Mouse (Mus musculus): ENCODE measurements around the gene Dhx35. TPM values are rescaled to one million over a fixed set of nuclear protein-coding genes. Genes with fewer than 3 reads are reported as not detected.

The Dhx35 gene
- total and polyA plus RNA-seq, 2 experiments from 2014 or later: 9.7 to 24.7 TPM

DNA sequence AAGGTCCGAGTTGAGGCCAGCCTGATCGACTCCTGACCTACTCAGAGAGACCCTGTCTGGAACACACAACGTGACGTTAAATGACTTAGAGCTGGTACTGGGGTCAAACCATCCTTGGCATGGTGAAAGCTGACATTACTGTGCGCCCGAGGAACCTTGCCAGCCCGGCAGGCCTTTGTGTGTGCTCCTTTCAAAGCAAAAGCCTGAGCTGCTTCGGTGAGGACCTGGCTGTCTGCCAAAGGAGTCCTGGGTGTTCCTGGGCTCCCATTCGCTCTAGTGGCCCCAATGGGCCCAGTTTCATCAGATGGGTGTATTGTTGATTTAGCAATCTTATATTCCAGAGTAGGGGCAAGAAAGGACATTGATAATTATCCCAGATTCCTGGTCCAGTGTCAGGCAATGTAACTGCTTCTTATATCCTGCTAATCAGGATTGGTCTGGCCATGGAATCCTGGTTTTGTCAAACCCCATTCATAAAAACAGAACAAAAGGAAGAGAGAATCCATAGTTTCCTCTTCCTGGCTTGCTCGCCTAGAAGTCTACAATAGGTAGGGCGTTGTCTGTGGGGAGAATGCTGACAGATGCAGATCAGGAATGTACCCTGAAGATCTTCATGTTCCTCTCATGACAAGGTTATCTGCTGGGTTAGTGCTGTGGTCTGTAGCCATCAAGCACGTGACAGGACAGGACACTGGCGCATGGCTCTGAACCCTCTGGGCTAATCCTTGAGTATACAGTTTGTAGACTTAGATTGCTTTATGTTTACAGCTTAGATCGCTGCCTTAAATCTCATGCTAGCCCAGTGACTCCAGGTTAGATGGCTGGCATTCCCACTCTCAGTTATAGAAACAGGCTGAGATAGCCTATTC, 7.4 kb upstream of the Dhx35 start:
- WGBS: 76% methylated on average over 14 of the region's 14 CpGs
- no peak for DNase-seq (ENCODE audit: low spot score)

DNA sequence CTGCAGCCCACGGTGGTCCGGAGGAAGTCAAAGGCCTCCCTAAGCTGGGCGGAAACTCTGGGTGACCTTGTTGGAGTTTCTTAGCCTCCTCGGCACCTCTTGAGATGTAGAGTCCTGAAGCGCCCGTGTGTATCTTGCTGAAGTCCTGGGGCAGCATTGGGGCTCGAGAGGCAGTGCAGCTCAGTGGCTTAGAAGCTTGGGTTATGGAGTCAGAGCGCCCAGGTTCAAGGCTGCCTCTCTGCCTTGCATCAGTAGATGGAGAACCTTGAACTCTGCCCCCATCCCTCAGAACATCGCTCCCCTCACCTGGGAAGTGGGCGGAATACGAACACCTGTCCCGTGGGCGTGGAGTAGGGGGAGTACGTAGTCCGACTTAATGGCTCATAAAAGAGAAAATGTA, 436 bp downstream of the Dhx35 start:
- WGBS: 11% methylated on average over 15 of the region's 15 CpGs
- Histone ChIP-seq H3K27ac (ENCODE audit: low read depth, low read length) (0 out of 2 replicates have a peak overlapping the region, but pooled peaks have one; percentile 1), H3K4me1 (ENCODE audit: insufficient read depth, low read length) (peaks cover 9% of the 10 kb centered on the region), H3K27me3 (ENCODE audit: insufficient read depth, low read length) (no peaks in the 10 kb centered on the region), H3K4me2 (ENCODE audit: low read depth, low read length, poor library complexity, severe bottlenecking) (peak overlapping the region; percentile 80), H3K9me3 (ENCODE audit: low read length) (no peaks in the 10 kb centered on the region), H3K36me3 (ENCODE audit: insufficient read depth, low read length) (no peaks in the 10 kb centered on the region), H3K9ac (replicated peaks; ENCODE audit: low read length, poor library complexity, severe bottlenecking) (peak overlapping the region; percentile 55), H3K4me3 (ENCODE audit: low read depth, low read length) (peak overlapping the region; percentile 57)
- no peak for DNase-seq (ENCODE audit: low spot score)
- ATAC-seq (ENCODE audit: low FRiP score): no peak
- no peak for TF ChIP-seq CTCF (IDR thresholded peaks at IDR 0.05)

More for the DNA sequence above, 7.4 kb upstream of the Dhx35 start:
- no peak for TF ChIP-seq CTCF (IDR thresholded peaks at IDR 0.05)
- no peaks in the 10 kb centered on the region for H3K27me3 ChIP-seq (ENCODE audit: insufficient read depth, low read length)
- no peak for ATAC-seq (ENCODE audit: low FRiP score)
- H3K4me1 ChIP-seq (ENCODE audit: insufficient read depth, low read length): no peaks in the 10 kb centered on the region
- no peaks in the 10 kb centered on the region for H3K9me3 ChIP-seq (ENCODE audit: low read length)
- no peak overlapping the region for H3K4me3 ChIP-seq (ENCODE audit: low read depth, low read length)
- H3K4me2 ChIP-seq (ENCODE audit: low read depth, low read length, poor library complexity, severe bottlenecking): no peak overlapping the region
- H3K36me3 ChIP-seq (ENCODE audit: insufficient read depth, low read length): no peaks in the 10 kb centered on the region
- no peak overlapping the region for H3K27ac ChIP-seq (ENCODE audit: low read depth, low read length)
- no peak overlapping the region for H3K9ac ChIP-seq (replicated peaks; ENCODE audit: low read length, poor library complexity, severe bottlenecking)

DNA sequence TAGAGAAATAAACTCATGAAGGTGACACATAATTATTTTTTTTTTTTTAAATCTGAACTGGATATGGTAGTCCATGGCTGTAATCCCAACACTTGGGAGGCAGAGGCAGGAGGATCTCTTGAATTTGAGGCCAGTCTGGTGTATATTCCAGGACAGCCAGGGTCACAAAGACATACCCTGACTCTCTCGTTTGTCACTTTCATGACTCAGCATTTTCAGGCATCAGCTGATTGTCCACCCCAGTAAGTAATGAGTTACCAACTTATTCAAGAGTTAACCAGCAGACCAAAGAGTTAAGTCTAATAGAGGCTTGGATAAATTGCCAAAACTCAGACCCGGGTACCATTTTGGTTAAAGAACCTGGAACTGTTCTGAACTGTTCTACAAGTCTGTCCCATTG, 1.3 kb downstream of the Dhx35 start:
- H3K36me3 ChIP-seq (ENCODE audit: insufficient read depth, low read length): no peaks in the 10 kb centered on the region
- DNase-seq (ENCODE audit: low spot score) (no peak), ATAC-seq (ENCODE audit: low FRiP score) (no peak)
- H3K4me3 ChIP-seq (ENCODE audit: low read depth, low read length): no peak overlapping the region
- 86% methylated on average over 2 of the region's 2 CpGs for whole genome bisulfite sequencing
- no peaks in the 10 kb centered on the region for H3K9me3 ChIP-seq (ENCODE audit: low read length)
- no peak overlapping the region for H3K9ac ChIP-seq (replicated peaks; ENCODE audit: low read length, poor library complexity, severe bottlenecking)
- H3K4me2 ChIP-seq (ENCODE audit: low read depth, low read length, poor library complexity, severe bottlenecking): no peak overlapping the region
- H3K27ac ChIP-seq (ENCODE audit: low read depth, low read length): no peak overlapping the region
- TF ChIP-seq CTCF (IDR thresholded peaks at IDR 0.05): no peak
- H3K4me1 ChIP-seq (ENCODE audit: insufficient read depth, low read length): peaks cover 9% of the 10 kb centered on the region
- no peaks in the 10 kb centered on the region for H3K27me3 ChIP-seq (ENCODE audit: insufficient read depth, low read length)

DNA sequence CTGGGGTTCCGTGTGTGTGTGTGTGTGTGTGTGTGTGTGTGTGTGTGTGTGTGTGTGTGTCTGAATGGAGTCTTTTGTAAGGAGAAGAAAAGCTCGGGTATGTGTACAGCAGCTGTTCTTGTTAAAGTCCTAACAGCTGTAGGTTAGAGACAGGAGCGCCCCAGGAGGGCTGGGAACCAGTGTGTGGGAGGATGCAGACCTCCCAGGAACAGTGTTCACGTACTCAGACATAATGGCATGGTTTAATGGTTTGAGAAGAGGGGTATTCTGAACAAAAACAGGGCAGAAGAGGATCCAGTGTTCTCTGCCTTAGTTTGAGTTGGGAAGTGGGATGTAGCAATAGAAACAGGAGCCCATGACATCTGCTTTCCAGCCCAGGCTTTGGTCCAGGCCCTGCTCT, 4.7 kb downstream of the Dhx35 start:
- H3K27ac ChIP-seq (ENCODE audit: low read depth, low read length): no peak overlapping the region
- no peak overlapping the region for H3K4me2 ChIP-seq (ENCODE audit: low read depth, low read length, poor library complexity, severe bottlenecking)
- H3K9ac ChIP-seq (replicated peaks; ENCODE audit: low read length, poor library complexity, severe bottlenecking): no peak overlapping the region
- DNase-seq (ENCODE audit: low spot score) (no peak), ATAC-seq (ENCODE audit: low FRiP score) (no peak)
- no peak overlapping the region for H3K4me3 ChIP-seq (ENCODE audit: low read depth, low read length)
- TF ChIP-seq CTCF (IDR thresholded peaks at IDR 0.05): no peak
- 30% methylated on average over 4 of the region's 4 CpGs for WGBS
- no peaks in the 10 kb centered on the region for H3K9me3 ChIP-seq (ENCODE audit: low read length)
- H3K36me3 ChIP-seq (ENCODE audit: insufficient read depth, low read length): peaks cover 16% of the 10 kb centered on the region
- no peaks in the 10 kb centered on the region for H3K4me1 ChIP-seq (ENCODE audit: insufficient read depth, low read length)
- H3K27me3 ChIP-seq (ENCODE audit: insufficient read depth, low read length): no peaks in the 10 kb centered on the region

DNA sequence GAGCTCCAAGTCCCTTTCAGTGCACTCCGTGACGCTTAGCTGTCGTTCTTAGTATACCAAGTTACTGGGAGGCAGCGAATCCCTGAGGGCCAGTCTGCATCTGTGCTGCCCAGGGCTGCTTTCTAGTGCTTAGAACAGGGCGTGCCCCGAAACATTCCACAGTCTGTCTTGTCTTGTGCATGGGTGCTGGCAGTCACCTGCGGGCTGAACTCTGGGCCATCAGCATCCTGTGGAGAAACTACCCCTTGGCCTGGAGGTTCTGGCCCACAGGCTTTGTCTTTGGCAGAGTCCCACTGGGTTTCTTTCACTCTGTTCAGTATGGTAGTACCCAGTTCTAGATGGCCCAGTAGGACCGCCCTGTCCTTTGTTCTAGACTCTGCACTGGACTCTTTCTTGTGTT, 6.2 kb downstream of the Dhx35 start:
- H3K27ac ChIP-seq (ENCODE audit: low read depth, low read length): no peak overlapping the region
- DNase-seq (ENCODE audit: low spot score): no peak
- H3K27me3 ChIP-seq (ENCODE audit: insufficient read depth, low read length): no peaks in the 10 kb centered on the region
- peaks cover 24% of the 10 kb centered on the region for H3K36me3 ChIP-seq (ENCODE audit: insufficient read depth, low read length)
- WGBS: 93% methylated on average over 8 of the region's 8 CpGs
- no peaks in the 10 kb centered on the region for H3K9me3 ChIP-seq (ENCODE audit: low read length)
- H3K4me3 ChIP-seq (ENCODE audit: low read depth, low read length): no peak overlapping the region
- H3K9ac ChIP-seq (replicated peaks; ENCODE audit: low read length, poor library complexity, severe bottlenecking): no peak overlapping the region
- no peak overlapping the region for H3K4me2 ChIP-seq (ENCODE audit: low read depth, low read length, poor library complexity, severe bottlenecking)
- no peaks in the 10 kb centered on the region for H3K4me1 ChIP-seq (ENCODE audit: insufficient read depth, low read length)
- no peak for ATAC-seq (ENCODE audit: low FRiP score)
- no peak for TF ChIP-seq CTCF (IDR thresholded peaks at IDR 0.05)

DNA sequence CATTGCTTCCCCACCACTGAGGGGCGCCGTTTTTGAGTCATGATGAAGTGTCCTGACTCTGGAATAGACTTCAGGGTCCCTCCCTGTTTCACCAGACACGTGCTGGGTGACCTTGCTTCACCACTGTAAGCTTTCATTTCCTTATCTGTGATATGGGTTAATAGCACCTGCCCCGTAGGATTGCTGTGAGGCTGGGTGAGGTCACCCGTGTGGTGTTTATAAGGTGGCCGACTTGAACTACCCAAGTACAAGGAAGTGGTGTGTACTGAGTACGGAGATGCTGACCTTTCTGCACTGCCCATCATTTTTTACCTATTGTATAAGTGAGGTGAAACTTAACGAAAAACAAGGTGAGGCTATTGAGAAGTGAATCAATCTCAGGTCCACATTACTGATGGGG, 9.0 kb downstream of the Dhx35 start:
- Histone ChIP-seq H3K4me1 (ENCODE audit: insufficient read depth, low read length) (no peaks in the 10 kb centered on the region), H3K9ac (replicated peaks; ENCODE audit: low read length, poor library complexity, severe bottlenecking) (no peak overlapping the region), H3K4me3 (ENCODE audit: low read depth, low read length) (no peak overlapping the region), H3K4me2 (ENCODE audit: low read depth, low read length, poor library complexity, severe bottlenecking) (no peak overlapping the region), H3K27me3 (ENCODE audit: insufficient read depth, low read length) (no peaks in the 10 kb centered on the region), H3K27ac (ENCODE audit: low read depth, low read length) (no peak overlapping the region), H3K36me3 (ENCODE audit: insufficient read depth, low read length) (peaks cover 24% of the 10 kb centered on the region), H3K9me3 (ENCODE audit: low read length) (no peaks in the 10 kb centered on the region)
- ATAC-seq (ENCODE audit: low FRiP score): no peak
- DNase-seq (ENCODE audit: low spot score): no peak
- TF ChIP-seq CTCF (IDR thresholded peaks at IDR 0.05): no peak
- WGBS: 91% methylated on average over 8 of the region's 8 CpGs

Measured in midbrain, postnatal 0 days (tissue).